Mouse (Mus musculus) fat pad, adult 2 months (tissue): ENCODE results near the gene Ylpm1.

Experiments used
- DNase-seq: peaks from one replicate; pipeline ENCODE4 v3.0.0-alpha.2; 2011; ENCODE audit warnings: low read depth, low spot score; ENCODE audit errors: extremely low read depth

Ylpm1 gene

DNA sequence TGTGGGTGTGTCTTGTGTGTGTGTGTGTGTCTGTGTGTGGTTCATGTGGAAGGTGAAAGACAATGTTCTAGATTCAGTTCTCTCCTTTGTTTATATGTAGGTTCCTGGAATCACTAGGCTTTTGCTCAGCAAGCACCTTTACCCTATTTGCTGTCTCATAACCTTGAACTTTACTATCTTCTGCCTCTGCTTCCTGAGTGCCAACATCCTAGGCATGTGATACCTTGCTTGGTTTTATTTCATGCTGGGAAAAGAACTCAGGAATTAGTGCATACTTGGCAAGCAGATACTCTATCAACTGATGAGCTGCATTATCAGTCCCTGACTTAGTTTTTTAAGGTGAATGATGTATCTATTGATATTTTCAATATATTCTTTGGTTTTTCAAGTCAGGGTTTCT lies 10.9 kb downstream of the Ylpm1 start:
- DNase-seq: no peak

DNA sequence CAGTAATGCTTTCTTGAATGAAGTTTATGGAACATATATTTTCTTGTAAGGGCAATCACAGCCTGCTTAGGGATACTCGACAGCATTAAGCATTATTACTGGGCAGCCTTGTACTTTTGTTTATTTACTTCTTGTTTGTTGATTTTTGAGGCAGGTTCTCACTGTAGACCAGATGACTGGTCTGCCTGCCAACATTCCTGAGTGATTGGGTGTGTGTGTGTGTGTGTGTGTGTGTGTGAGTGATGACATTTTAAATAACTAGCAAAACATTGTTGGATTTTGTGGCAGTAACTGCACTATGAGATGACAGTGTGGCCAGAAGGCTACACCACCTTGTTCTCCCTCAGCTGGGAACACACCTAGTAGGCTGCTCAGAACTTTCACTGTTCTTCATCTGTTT lies 13.7 kb downstream of the Ylpm1 start:
- no peak for DNase-seq

DNA sequence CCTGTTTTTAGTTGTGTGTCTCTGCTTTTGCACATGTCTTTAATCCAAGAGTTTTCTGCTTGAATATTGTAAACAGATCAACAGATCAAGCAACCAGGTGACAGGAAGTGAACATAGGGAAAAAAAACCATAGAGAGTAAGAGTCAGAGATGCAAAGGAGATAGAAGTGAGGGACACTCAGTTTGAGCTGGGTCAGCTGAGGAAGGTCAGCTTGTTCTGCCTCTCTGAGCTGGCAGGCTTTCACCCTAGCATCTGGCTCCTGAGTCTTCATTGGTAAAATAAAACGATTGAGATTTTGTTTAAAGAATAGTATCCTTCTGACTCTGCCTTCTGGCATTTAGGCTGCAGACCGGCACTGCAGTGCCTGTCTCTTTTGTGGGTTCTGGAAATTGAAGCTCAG lies 14.4 kb downstream of the Ylpm1 start:
- DNase-seq: no peak

DNA sequence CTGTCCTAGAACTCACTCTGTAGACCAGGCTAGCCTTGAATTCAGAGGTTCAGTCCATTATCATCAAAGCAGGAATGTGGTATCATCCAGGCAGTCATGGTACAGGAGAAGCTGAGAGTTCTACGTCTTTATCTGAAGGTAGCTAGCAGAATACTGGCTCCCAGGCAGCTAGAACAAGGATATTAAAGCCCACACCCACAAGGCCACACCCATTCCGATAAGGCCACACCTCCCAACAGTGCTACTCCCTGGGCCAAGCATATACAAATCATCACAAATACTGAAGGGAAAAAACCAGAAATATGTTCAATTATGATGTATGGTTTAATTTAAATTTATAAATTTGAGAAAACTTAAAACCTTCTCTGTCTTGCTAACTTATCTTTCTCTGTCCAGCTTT lies 16.1 kb downstream of the Ylpm1 start:
- DNase-seq: no peak

GRCm38 (mm10) chr12:85022071-85022470 lies 25.9 kb downstream of the Ylpm1 start:
- no peak for DNase-seq

- DNase-seq: no peak
These were observed 36.6 kb downstream of the Ylpm1 start for GRCm38 (mm10) chr12:85032710-85033109.

DNA sequence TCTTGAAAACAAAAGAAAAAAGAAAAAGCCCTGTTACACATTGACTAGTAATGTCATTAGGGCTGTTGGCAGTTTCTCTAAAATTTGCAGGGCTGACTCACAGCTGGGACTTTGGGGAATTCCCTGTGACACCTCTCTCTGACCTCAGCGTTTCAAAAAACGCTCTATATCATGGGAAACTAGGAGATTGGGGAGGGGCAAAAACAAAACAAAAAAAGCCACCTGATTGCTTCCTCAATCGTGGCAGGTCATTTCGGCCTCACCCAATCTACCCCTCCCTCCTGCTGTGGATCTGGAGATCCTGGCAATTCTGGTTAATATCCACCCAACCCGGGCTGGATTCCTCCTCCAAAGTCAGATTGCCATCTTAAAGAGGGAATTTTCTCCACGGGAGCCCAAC lies 55.1 kb downstream of the Ylpm1 start:
- no peak for DNase-seq

DNA sequence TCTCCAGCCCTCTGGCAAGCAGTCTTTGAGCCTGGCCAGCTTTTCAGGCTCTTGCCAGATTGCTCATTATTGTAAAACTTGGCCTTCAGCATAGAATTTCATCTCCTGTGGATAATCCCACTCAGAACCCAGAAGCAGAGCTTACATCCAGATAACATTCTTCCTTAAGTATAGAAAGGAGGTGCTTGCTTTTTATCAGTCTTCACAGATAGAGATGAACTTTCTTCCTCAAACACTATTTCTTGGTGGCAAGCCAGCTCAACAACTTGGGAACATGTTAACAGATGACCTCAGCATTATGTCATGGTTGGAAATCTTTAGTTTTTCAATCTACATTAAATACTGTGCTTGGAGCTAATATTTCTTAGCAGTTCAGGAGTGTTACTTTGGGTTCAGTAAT lies 74.9 kb downstream of the Ylpm1 start:
- DNase-seq: no peak

DNA sequence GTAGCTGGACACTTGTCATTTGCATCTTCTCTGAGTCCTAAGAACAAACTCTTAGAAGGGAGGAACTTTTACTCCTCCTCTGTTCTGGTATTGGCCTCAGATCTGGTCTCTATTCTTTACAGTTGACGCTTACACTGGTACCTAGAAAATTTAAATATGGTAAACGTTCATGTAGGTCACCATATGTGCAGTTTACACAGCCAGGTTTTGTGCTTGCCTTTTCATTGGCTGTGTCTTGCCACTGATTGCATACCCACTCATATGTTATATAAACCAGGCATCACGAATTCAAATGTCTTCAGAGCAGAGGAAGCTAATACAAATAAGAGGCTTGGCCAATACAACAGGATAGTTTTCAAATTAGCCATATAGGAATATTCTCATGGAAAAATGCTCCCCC lies 81.0 kb downstream of the Ylpm1 start:
- no peak for DNase-seq

- DNase-seq: peak; percentile 37
These were observed 88.1 kb downstream of the Ylpm1 start for GRCm38 (mm10) chr12:85084257-85084656.

DNA sequence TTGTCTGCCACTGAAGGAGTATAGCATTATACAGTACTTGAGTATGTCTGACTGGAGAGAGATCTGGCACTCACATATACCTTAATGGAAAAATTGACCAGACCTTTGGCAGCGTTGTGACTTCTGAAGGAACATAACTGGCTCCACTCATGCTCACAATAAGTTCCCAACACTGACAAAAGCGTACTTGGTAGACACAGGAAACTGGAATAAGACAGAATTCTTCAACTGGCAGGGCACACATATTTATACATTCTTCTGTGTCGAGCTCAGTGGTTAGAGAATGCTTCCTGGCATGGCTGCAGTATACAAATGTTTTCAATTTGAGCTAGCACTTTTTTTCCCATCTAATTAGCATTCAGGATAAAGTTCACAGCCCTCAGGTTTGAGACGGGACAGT lies 88.8 kb downstream of the Ylpm1 start:
- DNase-seq: no peak

DNA sequence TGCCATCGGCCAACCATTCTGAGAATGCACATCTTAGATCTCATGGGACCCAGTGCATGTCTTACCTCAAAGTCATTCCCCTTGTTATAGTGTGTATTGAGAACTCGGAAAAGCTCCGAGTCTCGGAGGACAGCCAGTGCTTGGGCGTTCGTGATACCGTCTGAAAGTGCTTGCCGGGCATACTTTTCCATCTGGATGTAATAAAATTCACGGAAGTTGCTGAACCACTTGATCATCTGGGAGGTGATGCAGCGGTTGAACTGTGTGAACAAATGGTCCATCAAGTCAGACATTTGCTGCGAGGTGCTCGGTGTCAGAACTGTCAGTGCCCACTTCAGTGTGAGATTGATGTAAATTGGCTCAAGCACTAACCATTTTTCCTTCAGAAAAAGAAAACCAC lies 91.7 kb downstream of the Ylpm1 start:
- DNase-seq: no peak

- DNase-seq: no peak
These were observed 95.1 kb downstream of the Ylpm1 start for GRCm38 (mm10) chr12:85091190-85091589.

- DNase-seq: no peak
These were observed 96.1 kb downstream of the Ylpm1 start for GRCm38 (mm10) chr12:85092214-85092613.

- DNase-seq: no peak
These were observed 97.9 kb downstream of the Ylpm1 start for GRCm38 (mm10) chr12:85094010-85094409.

DNA sequence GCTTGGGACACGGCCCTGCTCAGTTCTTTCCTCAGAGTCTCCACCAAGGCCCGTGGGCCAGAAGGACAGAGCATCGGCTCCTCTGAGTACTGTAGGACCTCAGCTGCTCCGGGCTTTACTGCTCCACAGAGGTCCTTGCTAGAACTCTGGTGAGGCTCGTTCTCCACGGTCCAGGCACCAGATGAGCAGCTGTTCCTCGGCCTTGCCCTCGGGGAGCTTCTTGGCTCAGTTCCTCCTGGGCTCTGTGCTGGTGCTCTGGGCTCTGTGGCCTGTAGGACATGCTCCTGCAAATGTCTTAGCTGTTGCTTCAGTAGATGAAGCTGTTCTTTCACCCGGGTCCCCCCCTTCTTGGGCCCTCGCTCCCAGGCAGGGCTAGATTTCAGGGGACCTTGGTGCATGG lies 98.6 kb downstream of the Ylpm1 start:
- DNase-seq: no peak

GRCm38 (mm10) chr12:85095146-85095545 lies 99.0 kb downstream of the Ylpm1 start:
- DNase-seq: no peak

DNA sequence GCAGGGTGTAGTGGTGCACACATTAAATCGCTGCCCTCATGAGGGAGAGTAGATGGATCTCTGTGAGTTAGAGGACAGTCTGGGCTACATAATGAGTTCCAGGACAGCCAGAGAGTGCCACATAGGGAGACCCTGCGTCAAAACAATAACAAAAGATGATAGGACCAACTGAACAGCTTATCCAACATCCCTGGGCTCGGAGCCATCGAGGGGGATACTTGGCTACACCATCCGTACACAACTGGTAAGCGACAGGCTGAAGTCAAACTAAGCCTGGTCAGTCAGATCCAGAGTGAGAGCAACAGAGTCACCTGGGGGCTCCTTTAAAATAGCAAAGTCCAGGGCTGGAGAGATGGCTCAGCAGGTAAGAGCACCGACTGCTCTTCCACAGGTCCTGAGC lies 99.7 kb downstream of the Ylpm1 start:
- DNase-seq: no peak

- DNase-seq: no peak
These were observed 104.9 kb downstream of the Ylpm1 start for GRCm38 (mm10) chr12:85101001-85101400.

DNA sequence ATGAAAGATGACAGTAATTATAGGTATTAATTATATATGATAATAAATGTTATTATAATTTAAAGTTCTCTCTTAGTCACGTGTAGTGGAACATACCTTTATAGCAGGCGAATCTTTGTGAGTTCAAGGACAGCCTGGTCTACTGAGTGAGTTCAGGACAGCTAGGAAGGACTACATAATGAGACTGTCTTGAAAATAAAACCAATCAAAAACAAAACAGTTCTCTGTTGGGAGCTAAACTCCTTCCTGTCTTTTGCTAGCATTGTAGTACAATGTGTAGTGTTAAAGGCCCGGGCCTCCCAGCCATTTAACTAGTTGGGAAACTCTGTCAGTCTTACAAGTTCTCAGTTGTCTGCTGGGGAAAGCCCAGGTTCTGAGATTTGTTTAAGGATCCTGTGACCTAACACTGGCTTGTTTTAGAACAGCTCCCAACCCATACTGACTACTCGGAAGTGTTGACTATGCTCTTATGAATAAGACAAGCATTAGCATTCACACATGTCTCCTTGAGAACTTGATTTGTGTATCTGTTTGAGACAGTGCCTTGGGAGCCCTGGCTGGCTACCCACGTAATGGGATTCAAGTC lies 105.5 kb downstream of the Ylpm1 start:
- no peak for DNase-seq

- DNase-seq: no peak
These were observed 107.0 kb downstream of the Ylpm1 start for GRCm38 (mm10) chr12:85103096-85103495.

- DNase-seq: no peak
These were observed 108.7 kb downstream of the Ylpm1 start for GRCm38 (mm10) chr12:85104789-85105188.

DNA sequence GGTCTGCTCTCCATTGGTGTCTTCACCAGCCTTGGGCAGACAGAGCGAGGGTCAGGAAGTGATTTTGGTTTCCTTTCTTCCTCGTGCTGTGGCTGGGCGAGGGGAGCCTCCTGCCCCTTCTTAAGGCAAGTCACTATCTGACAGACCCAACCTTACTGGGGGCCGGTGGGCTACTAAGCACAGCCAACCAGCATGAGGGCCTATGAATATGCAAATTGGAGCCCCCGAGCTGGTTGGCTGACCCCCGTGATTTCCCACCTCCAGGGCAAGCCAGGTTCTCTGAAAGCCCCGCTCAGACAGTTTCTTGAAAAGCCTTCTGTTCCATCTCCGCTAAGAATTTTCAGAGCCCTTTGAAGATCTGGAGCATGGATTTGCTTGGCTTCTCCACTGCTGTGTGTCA lies 110.2 kb downstream of the Ylpm1 start:
- no peak for DNase-seq

DNA sequence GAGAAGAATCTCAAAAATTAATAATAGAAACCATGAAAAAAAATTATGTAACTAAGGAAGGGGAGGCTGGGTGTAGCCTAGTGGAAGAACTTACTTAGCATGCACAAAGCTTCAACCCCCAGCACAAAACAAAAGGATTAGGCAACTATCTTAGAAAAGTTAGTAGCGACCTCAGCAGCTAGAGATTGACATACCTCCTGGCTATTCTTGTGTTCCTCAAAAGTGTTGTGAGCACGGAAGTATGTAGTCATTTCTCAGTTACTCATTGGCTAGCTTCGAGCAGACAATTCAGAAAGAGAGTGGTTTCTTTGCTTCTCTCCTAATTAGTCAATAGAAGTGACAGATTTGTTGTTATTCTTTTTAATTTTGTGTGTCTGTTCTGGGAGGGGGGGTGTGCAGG lies 112.5 kb downstream of the Ylpm1 start:
- no peak for DNase-seq
